Mouse (Mus musculus) B cell, adult 2 months (primary cell): Measurements from ENCODE around the gene Mrps21.
"Not testable (repeated sequence)": the region's sequence is repeated elsewhere in the genome, so short reads cannot be mapped to it uniquely, and the experiment has no call there.

Experiments used
- DNase-seq, 2 experiments: peaks; one replicate each; pipeline ENCODE4 v3.0.0; 2022

Mrps21 gene

GRCm38 (mm10) chr3:95891211-95892065 is 20.1 kb upstream of the Mrps21 start, which contains the start of gene BC028528:
BC028528 (minus strand) TSS chr3:95892005.
- peak; percentile 79 to 84 for DNase-seq

- DNase-seq: no peak
Observed at GRCm38 (mm10) chr3:95889664-95890063, 18.3 kb upstream of the Mrps21 start.

DNA sequence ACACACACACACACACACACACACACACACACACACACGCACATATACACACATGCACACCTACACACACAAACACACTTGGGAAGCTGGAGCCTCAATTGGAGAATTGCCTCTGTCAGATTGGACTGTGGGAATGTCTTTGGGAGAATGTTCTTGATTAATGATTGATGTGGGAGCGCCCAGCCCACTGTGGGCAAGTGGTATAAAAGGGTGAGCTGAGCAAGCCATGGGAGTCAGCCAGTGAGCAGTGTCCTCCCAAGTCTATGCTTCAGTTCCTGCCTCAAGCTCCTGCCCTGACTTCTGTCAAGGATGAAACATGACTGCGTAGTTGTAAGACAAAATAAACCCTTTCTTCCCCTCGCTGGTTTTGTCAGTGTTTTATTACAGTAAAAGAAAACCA is 16.3 kb upstream of the Mrps21 start:
- no peak for DNase-seq

DNA sequence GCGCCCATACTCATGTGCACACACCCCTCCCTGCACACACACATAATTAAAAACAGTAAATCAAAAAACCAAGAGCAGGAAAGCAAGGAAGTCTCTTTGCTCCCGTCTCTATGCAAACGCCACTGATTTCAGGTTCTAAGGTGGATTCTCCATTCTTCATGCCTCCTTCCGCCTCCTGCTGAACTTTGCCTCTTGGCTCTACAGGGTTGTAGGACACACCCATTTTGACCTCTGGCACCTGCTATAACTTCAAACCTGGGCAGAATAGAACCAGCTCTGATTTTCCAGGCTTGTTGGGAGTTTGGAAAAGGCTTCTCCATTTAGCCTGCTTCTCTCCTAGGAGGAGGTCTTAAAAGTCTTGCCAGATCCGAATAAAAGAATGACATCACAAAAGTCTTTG is 13.1 kb upstream of the Mrps21 start:
- DNase-seq: no peak

DNA sequence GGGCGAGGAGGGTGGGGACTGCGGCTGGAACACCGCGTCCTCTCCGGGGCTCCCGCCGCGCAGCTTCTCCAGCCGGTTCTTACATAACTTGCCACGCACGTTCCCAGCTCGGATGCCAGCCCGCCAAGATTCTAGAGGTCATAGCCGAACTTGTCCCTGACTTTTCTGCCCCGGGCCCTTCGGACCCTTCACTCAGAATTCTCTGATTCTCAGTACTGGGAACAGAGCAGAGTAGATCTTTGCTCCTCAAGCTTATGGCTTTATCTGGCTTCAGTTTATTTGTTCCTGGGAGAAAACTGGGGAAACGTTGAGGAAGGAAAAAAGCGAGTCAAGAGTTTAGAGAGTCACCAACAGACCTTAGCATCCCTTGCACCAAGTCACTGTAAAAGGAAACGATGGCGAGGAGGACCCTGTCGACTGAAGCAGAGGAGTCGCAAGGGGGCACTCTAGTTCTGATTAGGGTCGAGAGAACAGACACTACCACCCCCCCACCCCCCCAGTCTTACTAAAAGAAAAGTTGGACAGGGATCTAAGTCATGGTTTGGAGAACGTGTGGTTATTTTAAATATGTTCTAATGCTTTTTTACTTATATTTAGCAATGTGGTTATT is 11.6 kb upstream of the Mrps21 start:
- peak; percentile 71 to 77 for DNase-seq

DNA sequence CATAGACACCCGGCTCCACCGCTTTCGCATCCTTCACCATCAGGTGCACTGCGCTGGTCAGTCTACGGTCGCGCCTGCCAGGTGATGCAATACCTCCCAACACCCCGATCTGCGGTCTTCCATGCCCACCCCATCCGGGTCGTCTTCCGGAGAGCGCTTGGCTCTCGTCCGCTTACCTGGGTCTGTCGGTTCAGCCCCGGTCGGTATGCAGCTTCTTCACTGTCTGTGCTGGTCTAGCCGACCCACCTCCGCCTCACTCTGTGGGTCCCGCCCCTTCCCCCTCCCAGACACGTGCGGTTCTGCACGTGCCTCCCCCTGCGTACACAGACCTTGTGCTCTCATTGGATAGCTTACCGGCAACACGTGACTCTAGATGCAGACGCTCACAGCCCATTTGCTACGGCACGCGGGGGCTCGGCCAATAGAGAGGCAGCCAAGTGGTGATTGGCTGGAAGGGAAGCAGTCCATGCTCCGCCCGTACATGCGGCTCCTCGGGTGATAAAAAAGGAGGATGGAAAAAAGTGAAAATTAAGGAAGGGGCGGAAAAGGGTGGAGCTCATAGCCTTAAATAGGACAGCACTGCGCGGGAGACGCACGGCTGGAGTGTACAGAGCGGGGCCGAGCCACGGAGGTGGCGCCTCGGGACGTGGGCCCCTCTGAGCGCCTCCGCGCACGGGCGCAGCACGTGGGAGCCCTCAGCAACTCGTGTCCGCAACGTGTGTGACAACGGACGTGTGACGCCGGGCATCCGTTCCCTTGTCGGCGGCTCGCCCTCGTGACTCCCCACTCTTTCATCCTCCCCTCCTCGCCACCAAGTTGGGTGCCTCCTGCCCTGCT is 10.9 kb upstream of the Mrps21 start, which contains the start of gene Ciart:
Gene Ciart (minus strand): TSS at position 273 of the 837 bp plus-strand sequence.
- DNase-seq: peak; percentile 92 to 93

- no peak for DNase-seq
Observed at GRCm38 (mm10) chr3:95879063-95879462, 7.7 kb upstream of the Mrps21 start.

DNA sequence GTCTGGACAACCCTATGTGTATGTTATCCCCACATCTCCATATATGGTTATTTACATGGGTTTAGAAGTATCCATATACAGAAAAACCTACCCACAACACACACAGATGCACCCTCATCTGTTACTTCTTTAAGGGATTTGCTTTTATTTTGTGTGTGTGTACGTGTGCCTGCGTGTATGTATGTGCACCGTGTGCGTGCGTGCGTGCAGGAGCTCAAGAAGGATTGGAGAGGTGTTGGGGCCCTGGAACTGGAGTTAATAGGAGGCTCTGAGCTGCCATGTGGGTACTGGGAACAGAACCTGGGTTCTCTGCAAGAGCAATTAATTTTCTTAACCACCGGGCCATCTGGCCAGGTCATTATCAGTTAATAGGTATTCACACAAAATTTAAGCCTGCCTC is 729 bp upstream of the Mrps21 start:
- no peak for DNase-seq

GRCm38 (mm10) chr3:95870976-95871375 is 343 bp downstream of the Mrps21 start:
- no peak for DNase-seq

DNA sequence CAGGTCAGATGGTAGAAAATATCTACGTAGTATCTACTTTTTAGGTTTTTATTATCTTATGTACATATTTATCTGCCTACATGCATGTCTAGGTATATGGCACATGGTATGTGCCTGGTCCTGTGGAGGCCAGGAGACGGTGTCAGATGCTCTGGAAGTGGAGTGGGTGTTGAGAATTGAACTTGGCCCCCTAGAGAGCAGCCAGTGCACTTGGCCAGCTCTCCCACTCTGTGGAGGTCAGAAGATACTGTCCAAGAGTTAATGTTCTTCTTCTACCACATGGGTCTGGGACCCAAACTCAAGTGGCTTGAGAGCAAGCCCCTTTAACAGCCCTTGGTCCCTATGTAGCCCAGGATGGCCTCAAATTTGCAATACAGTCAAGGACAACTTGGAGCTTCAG is 3.9 kb downstream of the Mrps21 start:
- DNase-seq: no peak

- DNase-seq: no peak
Observed at GRCm38 (mm10) chr3:95866071-95866470, 5.2 kb downstream of the Mrps21 start.

GRCm38 (mm10) chr3:95865571-95865970 is 5.7 kb downstream of the Mrps21 start:
- DNase-seq: no peak

- no peak for DNase-seq
Observed at GRCm38 (mm10) chr3:95865050-95865449, 6.3 kb downstream of the Mrps21 start.

DNA sequence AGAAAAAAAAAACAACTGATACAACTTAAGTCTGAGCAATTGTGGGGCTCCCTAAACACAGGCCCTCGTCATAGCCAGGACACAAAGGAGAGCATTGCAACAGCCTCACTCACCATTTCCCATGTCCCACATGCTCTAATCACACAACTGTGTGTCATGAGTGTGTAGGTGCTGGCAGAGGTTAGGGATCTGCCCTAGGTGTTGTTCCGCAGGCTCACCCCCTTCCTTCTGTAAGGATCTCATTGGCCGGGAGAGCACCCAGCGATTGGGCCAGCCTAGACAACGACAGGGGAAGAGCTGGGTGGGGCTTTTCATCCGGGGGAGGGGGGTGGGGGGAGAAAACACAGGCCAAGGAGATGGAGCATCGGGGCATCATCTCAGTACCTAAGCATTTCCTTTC is 7.7 kb downstream of the Mrps21 start:
- no peak for DNase-seq

- DNase-seq: peak; percentile 84 to 87
Observed at GRCm38 (mm10) chr3:95861796-95862195, 9.5 kb downstream of the Mrps21 start.

GRCm38 (mm10) chr3:95861216-95861615 is 10.1 kb downstream of the Mrps21 start:
- DNase-seq: peak; percentile 54 to 56

GRCm38 (mm10) chr3:95860323-95860722 is 11.0 kb downstream of the Mrps21 start:
- DNase-seq: no peak

DNA sequence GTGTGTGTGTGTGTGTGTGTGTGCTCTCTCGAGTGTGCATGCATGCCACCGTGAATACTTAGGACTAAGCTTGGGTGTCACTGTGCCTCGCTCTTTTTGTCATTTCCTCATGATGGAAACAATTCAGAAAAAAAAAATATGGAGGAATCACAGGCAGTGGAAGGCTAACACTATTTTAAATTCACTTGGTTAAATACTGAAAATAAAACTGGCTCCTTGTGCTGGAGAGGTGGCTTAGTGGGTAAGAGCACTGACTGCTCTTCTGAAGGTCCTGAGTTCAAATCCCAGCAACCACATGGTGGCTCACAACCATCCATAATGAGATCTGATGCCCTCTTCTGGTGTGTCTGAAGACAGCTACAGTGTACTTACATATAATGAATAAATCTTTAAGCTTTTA is 13.0 kb downstream of the Mrps21 start:
- DNase-seq: not testable (repeated sequence)

DNA sequence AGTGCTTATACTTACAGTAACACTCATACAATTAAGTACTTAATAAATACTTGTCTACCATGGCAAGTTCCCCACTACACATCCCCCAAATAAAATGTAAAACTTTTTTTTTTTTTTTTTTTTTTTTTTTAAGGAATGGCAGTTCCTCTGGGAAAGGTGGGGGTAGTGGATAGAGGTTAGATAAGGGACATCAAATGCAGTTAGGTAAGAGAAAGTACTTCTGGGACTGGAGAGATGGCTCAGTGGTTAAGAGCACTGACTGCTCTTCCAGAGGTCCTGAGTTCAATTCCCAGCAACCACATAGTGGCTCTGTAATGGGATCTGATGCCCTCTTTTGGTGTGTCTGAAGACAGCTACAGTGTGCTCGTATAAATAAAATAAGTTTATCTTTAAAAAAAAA is 14.3 kb downstream of the Mrps21 start:
- not testable (repeated sequence) for DNase-seq

DNA sequence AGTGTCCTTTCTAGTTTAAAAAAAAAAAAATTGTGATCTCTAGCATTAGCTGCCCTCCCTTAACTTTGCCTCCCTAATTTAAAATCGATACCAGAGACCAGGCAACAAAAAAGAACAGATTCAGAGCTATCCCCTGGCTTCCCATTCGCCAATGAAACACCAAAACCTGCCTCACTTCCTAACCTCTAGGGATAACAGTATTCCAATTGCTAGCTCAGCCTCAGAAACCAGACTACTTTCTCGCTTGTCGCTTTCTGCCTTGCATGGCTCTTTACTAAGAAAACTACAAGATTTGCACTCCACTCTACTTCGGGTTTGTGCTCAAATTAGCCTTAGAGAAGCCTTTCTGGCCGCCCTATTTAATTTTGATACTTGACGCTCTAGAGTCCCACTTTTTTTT is 15.2 kb downstream of the Mrps21 start:
- no peak for DNase-seq

DNA sequence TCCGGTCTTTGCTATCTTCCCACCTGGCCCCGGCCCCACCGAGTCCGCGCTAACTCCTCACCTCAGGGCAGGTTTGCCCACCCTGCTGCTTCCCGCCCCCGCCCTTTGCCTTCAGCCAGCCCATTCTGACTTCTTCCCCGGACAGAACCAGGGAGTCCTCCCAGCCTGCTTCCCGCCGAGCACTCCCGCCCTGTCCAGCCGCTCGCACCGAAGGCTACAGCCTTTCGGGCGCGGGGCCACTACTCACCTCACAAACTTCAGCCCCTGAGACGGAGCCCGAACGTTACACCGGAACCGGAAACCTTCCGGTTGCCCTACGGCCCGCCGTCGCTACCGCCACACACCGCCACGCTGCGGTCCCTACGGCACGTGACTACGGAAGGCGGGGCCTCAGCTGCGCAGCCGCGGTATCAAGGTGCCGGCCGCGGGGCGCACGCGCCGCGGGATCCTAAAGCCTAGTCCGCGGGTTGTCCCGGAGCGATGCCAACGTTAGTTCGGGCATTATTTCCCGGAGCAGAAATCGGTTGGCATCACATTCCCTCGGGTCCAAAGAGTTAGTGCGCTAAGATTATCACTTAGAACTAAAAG is 15.7 kb downstream of the Mrps21 start, which contains the start of gene Prpf3:
Gene Prpf3 (minus strand): TSS at position 384 of the 588 bp plus-strand sequence.
- peak; percentile 96 for DNase-seq

DNA sequence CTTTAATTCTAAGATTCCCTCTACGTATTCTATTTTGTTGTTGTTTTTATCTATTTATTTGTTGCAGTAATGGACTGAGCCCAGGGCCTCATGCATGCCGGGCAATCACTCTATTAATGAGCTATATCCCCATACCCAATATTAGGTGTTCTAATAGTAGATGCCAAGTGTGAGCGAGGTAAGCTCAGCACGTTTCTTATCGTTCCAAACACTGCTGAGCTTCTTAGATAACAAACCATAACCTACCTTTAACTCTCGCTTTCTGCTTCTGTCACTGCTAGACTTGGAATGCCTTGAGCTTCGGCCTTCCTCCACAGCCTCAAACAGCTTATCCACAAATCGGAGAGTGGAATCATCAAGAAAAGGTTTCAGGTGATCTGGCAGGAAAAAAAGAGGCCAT is 20.0 kb downstream of the Mrps21 start:
- no peak for DNase-seq

DNA sequence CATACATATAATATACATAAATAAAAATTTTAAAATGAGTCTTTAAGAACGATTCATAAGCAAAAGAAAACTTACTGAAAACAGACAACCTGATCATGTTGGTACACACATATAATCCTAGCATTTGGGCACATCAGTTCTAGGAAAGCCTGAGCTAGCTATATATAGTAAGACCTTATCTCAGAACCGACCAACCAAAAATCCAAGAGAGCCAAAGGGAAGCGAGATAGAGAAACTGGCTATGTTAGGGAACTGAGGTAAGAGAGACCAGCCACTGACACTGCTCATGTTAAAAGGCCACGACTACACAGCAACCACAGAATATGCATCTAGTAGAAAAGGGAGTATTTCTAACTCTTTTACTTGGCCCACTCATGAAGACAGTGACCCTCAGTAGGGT is 20.7 kb downstream of the Mrps21 start:
- DNase-seq: no peak
